Mouse (Mus musculus) mouse embryonic stem cell (cell line): ENCODE results near the gene Gapdhs.
"Not testable (repeated sequence)": the region's sequence is repeated elsewhere in the genome, so short reads cannot be mapped to it uniquely, and the experiment has no call there.

Experiments
- in situ Hi-C, 2 experiments: fragments of 300-500 bp; cut with MboI; formaldehyde crosslinking; loops; 1 replicate in 1 of 2; 3 replicates in 1 of 2; pipeline ENCODE4 v1.14.3; 2019 to 2020; ENCODE audit warnings: low sequenced_read_pairs in 2 of 2, low pct_unique_long_range_greater_than_20kb in 1 of 2, mixed read lengths in 1 of 2; ENCODE audit not compliant: unreplicated experiment in 1 of 2

Gapdhs gene

DNA sequence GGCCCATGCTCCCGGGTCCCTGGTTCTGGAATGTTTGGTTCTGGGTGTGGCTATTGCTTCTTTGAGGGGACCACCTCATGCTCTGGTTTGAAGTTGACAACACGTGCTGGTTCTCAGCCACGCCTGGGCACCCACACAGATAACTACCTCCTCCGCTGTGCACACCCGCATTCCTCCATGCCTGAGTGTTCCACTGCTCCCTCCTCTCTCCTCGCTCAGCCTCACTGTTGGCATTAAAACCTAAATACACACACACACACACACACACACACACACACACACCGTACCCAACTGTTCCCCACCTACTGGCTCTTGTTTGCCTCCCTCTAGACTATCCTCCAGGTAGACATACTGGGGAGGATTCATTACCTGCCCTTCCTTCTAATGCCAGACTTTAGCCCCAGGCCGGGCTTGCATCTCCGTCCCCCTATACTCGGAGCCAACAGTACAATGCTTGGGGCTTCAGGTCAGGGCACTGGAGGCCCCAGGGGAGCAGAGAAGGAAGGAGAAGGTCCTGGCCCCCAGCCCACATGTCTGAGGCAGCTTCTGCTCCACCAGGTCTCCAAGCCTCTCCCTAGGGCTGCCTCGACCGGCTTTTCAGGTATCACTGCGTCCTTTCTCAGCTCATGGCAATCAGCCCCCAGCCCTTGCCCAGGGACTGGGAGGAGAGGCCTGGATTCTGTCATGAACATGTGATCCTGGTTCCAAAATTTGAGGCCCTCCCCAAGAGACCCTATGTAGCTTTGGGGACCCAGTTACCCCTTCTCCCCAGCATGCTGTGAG lies 6.5 kb upstream of the Gapdhs start:
- in situ Hi-C loops: no loop called here

DNA sequence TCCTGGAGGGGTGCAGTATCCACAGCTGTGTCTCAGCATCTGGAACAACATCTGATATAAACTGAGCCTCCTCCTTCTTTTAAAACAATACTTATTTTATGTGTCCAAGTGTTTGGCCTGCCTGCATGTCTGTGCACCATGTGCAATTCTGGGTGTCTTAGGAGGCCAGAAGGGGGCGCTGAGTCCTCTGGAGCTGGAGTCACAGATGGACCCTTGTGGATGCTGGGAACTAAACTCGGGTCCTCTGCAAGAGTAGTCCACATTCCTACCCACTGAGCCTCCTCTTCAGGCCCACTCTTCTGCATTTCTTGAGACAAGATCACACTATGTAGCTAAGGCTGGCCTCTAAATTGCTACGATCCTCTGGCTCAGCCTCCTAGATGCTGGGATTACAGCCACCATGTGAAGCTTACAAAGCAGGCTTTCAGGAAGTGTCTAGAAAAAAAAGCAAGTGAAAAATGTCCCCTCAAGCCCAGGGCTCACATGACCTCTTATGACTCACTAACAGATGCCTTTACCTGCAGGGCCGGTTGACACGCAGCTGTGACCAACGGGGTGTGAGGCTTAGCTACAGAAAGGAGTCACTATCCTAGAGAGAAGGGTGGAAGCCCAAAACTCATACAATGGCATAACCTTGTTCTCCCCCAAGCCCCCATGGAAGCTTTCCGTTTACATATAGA lies 4.2 kb upstream of the Gapdhs start:
- in situ Hi-C loops: no loop called here

DNA sequence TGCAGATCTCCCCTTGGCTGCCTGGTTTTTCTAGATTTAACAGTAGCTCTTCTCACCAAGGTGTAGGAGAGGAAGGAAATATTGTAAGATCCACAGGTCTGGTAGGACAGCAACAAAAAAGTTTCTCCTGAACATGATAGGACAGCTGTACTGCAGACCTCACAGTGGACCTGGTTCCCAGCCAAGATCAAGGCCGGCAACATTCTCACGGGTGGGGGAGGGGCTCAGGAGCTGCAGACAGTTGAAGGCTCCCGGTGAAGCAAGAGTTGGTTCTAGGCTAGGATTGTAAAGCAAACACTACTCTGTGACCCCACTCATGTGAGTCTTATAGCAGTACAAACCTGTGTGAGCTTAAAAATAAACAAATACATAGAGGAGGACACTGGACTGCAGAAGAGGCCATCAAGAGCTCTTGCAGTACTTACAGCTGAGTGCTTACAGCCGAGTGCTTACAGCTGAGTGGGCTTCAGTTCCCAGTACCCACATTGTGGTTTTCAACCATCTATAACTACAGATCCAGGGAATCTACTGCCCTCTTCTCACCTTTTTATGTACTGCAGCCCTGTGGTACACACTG lies 629 bp upstream of the Gapdhs start:
- in situ Hi-C loops: no loop called here

DNA sequence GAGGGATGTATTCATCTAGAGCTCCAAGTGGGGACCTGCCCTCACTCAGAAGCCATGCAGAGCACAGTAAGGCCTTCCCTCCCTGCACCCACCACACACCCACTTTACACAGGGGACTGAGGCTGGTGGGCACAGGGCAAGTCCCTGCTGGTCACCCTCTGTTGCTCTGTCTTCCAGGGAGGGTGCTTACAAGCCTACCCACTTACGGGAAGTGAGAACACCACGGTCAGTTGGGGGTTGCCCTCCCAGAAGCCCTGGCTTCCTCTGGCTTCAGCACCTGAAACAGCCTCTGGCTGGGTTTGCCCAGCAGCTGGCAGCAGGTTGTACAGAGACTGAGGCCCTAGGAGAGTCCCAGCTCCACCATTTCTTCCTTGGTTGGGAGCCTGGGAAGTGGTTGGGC lies 911 bp downstream of the Gapdhs start:
- in situ Hi-C loops: not testable (repeated sequence)

DNA sequence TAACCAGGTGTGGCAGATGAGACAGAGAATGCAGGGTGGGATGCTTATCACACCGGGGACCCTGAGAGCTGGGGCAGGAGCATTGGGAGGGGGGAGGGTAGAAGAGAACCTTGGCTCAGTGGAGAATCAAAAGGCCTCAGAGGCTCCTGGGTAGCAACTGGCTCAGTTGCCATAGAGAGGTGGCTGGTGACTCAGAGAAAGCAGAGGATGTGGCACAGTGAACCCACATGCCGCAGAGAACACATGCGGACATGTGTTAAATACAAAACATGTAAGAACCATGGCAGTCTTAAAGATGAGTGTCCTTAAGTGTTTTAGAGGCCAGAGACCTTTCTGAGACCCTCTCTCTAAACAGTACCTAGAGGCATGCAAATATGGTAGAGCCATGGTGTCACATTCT lies 7.3 kb downstream of the Gapdhs start:
- in situ Hi-C loops: no loop called here

DNA sequence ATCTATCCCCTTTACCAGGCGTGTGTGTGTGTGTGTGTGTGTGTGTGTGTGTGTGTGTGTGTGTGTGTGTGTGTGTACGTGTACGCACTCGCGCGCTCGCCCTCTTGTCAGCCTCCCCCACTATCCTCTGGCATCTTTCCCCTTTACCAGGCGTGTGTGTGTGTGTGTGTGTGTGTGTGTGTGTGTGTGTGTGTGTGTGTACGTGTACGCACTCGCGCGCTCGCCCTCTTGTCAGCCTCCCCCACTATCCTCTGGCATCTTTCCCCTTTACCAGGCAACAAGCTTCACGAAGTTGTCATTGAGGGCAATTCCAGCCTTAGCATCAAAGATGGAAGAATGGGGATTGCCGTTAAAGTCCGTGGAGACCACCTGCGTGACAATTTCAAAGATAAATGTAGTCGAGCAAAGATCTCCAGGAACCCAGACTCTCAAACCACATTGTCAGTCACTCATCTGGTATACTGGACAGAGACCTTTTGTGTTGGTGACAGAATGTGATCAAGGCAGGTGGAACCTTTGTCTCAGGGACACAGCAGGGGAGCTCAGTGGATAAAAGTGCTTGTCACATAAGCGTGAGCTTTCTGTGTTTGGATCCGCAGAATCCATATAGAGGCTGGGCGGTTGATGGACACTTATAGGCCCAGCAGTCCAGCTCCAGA lies 13.3 kb downstream of the Gapdhs start:
- in situ Hi-C loops: not testable (repeated sequence)

DNA sequence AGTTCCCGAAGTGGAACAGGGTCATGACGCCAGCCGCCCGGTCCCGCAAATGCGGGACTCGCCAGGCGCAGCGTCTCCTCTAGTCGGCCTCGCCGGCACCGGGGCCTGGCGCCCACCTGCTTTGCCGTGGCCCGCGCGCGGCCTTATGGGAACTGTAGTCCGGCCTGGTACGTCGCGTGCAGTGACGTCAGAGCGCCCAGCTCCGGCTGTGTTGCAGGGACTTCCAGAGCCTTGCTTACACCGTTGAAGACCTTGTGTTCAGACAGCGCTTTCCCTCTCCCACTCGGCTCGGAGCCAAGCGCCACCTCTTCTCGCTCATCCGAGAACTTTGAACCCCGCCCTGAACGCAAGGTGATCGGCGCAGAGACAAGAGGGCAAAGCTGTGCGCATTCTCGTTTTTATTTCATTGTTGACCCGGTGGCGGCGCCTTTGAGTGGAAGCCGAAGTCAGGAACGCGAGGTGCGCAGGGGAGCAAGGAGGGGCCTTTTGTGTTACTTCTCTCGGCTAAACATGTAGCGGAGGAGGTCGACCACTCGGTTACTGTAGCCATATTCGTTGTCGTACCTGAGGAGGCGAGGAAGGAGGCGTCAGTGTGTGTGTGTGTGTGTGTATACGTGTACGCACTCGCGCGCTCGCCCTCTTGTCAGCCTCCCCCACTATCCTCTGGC lies 14.0 kb downstream of the Gapdhs start, which contains the start of gene Tmem147:
TSS of gene Tmem147 (minus strand) at position 145 of the 668 bp plus-strand sequence.
- in situ Hi-C loops: no loop called here

DNA sequence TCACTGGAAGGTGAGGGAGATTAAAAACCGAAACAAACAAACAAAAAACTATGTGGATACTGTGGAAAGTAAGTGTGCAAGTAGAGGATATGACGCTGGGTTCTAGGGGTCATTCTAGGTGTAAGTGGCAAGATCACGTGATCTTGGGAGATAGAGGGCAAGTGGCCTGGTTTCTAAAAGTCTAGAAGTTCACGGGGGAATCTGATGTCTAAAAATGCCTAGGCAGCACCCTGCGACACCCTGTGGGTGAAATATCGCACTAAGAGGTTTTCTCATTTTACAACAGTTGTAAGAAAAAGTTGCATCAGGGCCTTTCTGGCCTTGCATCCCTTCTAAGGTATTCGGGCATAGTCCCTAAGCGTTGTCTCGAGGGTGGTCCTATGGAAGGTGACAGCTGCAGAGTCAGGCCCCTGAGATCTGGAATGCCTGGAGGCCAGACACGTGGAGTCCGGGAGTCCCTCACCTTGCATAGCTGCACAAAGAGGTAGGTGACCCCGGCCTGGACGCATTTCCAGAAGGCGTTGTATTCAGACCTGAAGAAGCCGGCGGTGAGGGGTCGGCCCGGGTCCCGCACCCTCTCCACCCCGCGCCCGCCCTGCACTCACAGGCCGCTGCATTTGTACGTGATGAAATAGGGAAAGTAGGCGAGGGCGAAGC lies 14.6 kb downstream of the Gapdhs start:
- in situ Hi-C loops: no loop called here

DNA sequence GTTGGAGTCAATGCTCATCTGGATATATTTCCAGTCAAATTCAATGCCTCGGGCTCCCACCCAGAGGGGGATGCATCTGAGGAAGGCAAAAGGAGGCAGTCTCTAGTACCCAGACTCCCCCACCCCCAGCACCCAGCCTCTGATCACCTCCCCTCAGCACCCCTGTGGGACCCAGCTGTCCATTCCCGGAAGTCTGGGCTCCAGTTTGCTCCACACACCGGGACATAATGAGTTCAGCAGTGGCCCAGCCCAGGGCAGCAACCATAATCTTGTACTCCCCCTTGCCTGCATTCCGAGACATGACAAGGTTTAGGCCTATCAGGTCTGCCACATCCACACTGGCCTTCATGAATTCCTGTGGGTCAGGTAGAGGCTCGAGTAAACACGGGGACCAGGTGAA lies 15.3 kb downstream of the Gapdhs start:
- in situ Hi-C loops: no loop called here

DNA sequence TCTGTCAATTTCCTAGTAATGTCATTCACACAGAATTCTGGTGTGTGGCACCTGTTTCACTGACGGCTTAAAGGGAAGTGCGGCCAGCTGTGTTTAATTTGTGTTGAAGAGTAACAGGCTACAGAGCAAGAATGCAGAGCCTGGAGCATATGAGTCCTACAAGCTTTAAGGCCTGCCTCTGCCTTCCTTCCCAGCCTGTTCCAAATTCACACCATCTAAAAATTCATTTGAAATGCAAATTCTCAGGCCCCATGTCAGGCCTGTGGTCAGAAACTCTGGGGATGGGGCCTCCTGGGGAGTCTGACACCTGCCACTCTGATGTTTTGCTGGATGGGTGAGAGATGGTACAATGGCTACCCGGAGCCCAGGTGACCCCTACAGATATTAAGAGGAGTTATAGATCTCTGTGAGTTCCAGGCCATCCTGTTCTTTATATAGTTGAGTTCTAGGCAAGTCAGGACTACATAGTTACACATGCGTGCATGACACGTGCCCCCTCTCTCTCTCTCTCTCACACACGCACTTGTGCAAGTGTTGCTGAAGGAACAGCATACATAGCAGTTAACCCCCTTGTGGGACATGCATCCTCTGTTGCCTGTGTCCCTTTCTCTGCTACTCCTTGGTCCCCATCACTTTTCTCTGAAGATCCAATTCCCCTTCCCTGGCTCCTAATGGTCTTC lies 20.1 kb downstream of the Gapdhs start:
- in situ Hi-C loops: no loop called here

DNA sequence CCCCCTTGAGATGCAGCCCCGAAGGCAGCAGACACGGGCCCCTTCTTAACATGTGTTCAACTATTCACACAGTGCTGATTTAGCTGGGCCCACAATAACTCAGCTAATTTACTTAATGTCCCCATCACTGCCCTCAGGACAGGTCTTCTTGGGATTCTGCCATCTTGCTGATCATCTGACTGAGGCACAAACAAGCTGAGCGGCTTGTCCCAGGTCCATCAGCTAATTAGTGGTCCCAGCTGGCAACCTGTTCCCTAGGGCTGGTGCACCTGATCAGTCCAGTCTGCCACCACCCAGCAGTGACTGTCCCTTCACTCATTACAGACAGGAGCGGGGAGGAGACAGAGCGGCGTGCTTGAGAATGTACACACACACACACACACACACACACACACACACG lies 22.2 kb downstream of the Gapdhs start:
- in situ Hi-C loops: no loop called here

DNA sequence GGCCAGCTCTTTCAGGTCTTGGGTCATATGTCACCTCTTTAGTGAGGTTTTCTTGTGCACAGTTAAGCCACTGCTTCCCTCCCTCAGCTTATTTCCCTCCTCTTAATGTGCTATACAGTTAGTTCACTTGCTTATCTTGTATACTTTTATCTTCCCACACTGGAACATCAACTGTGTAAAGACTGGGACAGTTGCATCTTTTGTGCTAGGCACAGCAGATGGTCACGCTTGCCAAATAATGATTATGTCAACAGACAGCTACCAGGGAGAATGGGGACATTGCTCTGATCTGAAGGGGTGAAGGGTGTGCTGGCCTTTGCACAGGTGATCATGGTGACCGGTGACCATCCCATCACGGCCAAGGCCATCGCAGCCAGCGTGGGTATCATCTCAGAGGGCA lies 23.8 kb downstream of the Gapdhs start:
- in situ Hi-C loops: no loop called here

DNA sequence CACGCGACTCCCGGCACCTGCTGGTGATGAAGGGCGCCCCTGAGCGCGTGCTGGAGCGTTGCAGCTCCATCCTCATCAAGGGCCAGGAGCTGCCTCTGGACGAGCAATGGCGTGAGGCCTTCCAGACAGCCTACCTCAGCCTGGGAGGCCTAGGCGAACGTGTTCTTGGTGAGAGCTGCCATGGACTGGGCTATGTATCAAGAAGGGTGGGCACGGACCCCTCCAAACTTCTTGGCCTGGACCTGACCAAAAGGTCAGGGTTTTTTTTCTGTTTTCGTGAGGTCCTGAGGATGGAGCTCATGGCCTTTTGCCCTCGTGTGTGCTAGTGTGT lies 25.8 kb downstream of the Gapdhs start:
- in situ Hi-C loops: no loop called here

DNA sequence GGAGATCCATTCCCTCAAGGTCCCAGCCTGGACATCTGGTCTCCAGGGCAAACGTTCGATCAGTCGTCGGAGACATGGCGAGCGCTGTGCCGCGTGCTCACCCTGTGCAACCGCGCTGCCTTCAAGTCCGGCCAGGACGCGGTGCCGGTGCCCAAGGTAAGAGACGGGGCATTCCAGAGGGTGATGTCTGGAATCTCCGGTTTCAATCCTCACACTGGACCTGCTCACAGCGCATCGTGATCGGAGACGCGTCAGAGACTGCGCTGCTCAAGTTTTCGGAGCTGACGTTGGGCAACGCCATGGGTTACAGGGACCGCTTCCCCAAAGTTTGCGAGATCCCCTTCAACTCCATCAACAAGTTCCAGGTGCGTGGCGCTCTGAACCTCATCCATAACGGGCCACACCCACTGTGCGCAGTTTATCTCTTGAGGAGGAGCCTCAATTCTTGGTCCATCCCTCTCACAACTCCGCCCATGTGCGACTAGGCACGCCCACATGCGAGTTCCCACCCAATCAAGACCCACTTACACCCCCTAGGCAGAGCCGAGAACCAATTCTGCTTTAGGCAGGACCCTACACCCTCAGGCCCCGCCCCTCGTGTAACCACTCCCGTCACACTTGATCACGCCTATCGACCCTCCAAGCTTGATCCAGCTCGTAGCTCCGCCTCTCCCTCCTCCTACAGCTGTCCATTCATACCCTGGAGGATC lies 26.3 kb downstream of the Gapdhs start:
- in situ Hi-C loops: no loop called here

DNA sequence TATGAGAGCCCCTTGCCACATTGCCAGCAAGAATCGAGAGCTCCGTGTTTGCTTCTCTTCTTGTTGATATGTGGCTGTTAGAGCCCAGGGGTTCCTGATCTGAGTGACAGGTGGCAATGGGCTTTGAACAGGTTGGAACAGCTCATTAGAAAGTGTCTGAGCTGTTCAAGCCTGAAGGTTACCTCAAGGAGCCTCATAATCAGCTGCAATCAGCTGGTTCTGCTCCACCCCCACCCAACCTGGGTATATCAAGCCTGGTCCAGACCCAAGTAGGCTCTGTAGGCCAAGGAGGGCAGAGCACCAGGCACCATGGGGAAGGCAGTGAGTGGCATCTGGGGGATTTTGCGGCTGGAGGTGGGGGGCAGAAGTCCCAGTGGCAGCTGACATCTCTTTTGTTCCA lies 31.5 kb downstream of the Gapdhs start, which contains the start of gene Atp4a:
TSS of gene Atp4a (plus strand) at position 268 of the 400 bp plus-strand sequence.
- in situ Hi-C loops: no loop called here

DNA sequence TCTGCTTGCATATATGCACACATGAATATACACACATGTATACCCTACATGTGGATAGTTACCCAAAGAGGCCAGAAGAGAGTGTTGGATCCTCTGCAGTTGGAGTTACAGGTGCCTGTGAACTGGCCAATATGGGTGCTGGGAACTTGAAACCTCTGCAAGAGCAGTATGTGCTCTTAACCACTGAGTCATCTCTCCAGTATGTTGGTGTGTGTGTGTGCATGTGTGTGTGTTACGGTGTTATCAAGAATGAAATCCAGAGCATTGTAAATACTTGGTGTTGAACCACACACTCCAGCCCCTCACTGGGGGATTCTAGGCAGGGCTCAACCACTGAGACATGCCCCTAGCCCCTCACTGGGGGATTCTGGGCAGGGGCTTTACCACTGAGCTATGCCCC lies 36.0 kb downstream of the Gapdhs start:
- in situ Hi-C loops: no loop called here

DNA sequence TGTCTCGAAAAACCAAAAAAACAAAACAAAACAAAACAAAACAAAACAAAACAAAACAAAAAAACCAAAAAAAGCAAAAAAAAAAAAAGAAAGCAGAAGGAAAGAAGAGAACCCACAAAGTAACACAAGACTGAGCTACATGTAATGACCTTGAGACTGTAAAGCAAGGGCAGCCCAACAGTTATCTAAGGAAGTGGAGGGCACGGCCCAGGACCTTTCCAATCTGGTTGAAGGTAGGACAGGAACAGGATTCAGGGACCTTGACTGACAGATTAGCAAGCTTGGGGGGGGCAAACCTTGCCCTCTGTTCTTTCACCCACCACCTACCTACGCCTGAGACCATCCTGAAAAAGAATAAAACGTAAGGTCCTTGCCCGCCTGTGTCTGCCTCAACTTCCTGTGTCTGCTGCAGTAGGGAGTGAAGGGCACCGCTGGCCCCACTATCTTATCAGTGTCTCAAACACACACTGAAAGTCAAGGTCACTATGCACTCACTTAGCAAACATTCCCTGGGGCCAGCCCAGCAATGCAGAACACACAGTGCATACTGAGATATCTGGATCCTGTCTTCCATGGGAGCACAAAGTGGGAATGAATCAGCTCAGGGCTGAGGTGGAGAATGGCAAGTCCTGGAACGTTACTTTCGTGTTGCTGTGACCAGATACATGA lies 37.1 kb downstream of the Gapdhs start:
- in situ Hi-C loops: no loop called here
